Mouse (Mus musculus): ENCODE measurements at regions not wholly inside any gene's neighbourhood (a gene's known extent, or its start where the extent isn't known, plus 50 kb on each side); places are given as distances from the start of the nearest gene placed in this dataset.

DNA sequence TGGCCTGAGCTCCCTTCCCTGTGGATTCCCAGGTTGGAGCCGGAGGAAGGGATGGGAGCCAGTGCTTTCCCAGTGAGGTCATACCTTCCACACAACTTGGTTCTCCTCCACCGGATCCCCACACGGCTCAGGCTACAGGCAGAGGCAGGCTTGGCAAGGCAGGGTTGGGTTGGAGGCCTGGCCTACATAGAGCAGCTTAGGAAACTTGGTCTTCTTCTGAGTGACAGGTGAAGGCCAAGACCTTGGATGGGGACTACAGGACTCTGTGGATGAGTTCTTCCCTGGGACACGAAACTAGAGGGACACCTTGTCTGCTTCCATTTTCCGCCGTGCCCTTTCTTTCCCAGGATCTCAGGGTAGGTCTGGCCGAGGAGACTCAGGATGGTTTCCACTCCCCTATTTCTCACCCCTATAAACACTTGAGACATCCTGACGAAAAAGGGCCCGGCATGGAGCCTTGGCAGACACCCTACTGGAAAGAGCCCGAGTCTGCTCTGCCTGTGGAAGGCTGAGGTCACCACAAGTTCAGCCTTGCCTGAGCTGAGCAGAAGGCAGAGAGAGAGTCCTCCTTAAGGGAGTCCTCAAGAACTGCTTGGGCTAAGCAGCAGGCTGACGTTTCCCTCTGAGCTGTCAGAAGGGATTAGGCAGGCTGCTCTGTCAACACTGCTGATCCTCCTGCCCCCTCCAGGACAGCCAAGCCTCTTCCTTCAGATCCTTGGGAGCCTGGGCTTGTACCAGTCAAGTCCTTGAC, 207.5 kb upstream of the Tle3 start:
- Histone ChIP-seq H3K36me3 (ENCODE audit: insufficient read depth, low read length) (no peaks in the 10 kb centered on the region), H3K27me3 (ENCODE audit: insufficient read depth, low read length) (no peaks in the 10 kb centered on the region), H3K9me3 (ENCODE audit: low read length) (no peaks in the 10 kb centered on the region), H3K4me1 (replicated peaks; ENCODE audit: low read depth, low read length) (peaks cover 5% of the 10 kb centered on the region), H3K4me3 (replicated peaks; ENCODE audit: low read length) (no peak overlapping the region)
- TF ChIP-seq NANOG (IDR thresholded peaks at IDR 0.05; ENCODE audit: borderline replicate concordance, low read length), result no peak
- TF ChIP-seq POU5F1 (IDR thresholded peaks at IDR 0.05; ENCODE audit: borderline replicate concordance, low read length), result no peak
- no peak for TF ChIP-seq CTCF (conservative IDR thresholded peaks at IDR 0.05; ENCODE audit: low read length)

DNA sequence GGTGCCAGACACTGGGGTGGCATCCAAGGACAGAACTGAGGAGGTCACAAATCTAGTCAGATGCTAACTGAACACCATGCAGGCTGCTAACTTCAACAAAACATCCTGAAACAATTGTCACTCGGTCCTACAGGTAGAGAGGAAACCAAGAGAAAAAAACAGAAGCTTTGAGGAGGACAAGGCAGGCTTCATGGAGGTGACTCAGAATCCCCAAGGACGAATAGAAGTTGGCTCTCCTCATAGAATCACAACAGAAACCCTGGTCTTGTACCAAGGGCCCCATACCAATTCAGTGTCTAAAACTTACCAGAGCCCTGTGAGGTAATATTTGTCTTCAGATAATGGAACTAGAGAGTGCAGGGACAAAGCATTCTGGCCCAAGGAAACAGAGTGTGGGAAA, 206.1 kb upstream of the Tle3 start:
- Histone ChIP-seq H3K9me3 (ENCODE audit: low read length) (no peaks in the 10 kb centered on the region), H3K36me3 (ENCODE audit: insufficient read depth, low read length) (no peaks in the 10 kb centered on the region), H3K4me1 (replicated peaks; ENCODE audit: low read depth, low read length) (peaks cover 5% of the 10 kb centered on the region), H3K27me3 (ENCODE audit: insufficient read depth, low read length) (no peaks in the 10 kb centered on the region), H3K4me3 (replicated peaks; ENCODE audit: low read length) (no peak overlapping the region)
- TF ChIP-seq NANOG (IDR thresholded peaks at IDR 0.05; ENCODE audit: borderline replicate concordance, low read length) (no peak), CTCF (conservative IDR thresholded peaks at IDR 0.05; ENCODE audit: low read length) (no peak), POU5F1 (IDR thresholded peaks at IDR 0.05; ENCODE audit: borderline replicate concordance, low read length) (no peak)

DNA sequence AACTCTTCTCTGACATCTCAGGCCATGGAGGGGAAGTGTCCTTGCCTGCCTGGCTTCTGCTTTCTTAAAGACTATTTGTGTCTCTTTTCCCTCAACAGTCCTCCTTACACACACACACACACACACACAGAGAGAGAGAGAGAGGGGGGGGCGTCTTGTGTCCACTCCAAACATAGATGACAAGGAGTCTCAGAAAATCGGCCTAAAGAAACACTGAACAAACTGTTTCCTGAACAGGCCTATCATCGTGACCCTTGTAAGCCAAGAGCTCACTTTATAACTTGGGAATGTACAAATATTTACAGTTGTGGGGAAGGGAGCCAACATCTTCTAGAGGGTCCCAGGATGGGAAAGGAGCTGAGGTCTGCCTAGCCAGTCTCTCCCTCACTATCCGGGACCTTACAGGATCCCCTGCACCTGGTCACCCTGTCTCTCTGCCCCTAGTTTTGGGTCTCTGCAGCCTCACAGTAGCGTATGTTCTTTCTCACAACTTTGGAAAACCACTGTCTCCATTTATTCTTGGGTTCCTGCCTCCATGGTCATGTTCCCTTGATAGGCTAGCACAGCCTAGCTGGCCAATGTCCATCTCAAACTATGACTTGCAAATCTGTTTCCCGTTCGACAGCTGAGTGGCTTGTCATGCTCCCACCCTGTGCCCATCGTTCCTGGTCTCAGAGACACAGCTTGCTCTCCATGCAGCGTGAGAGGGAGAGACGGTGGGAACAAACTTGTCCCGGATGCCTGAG, 204.9 kb upstream of the Tle3 start:
- H3K36me3 ChIP-seq (ENCODE audit: insufficient read depth, low read length), result no peaks in the 10 kb centered on the region
- no peak overlapping the region for H3K4me3 ChIP-seq (replicated peaks; ENCODE audit: low read length)
- no peaks in the 10 kb centered on the region for H3K27me3 ChIP-seq (ENCODE audit: insufficient read depth, low read length)
- TF ChIP-seq POU5F1 (IDR thresholded peaks at IDR 0.05; ENCODE audit: borderline replicate concordance, low read length), result no peak
- H3K4me1 ChIP-seq (replicated peaks; ENCODE audit: low read depth, low read length), result peaks cover 5% of the 10 kb centered on the region
- no peaks in the 10 kb centered on the region for H3K9me3 ChIP-seq (ENCODE audit: low read length)

DNA sequence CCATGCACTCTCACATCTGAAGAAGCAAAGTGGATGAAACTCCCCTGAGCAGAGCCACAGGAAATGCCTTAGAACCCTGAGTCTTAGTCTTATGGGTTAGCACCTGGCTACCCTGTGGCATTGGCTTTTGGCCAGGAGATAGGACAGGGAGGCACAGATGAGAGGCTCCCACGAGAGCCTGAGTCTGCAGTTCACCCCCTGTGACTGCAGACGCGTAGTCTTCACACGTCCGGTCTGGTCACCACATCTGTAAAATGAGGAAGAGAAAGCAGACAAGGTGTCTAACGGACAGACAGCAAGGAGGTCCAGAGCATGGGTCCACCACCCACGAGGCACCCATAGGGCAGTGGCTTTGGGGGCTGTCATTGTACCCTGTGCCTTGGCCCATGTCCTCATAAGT, 203.2 kb upstream of the Tle3 start:
- no peaks in the 10 kb centered on the region for H3K9me3 ChIP-seq (ENCODE audit: low read length)
- no peaks in the 10 kb centered on the region for H3K36me3 ChIP-seq (ENCODE audit: insufficient read depth, low read length)
- H3K4me3 ChIP-seq (replicated peaks; ENCODE audit: low read length), result no peak overlapping the region
- TF ChIP-seq NANOG (IDR thresholded peaks at IDR 0.05; ENCODE audit: borderline replicate concordance, low read length) (no peak), POU5F1 (IDR thresholded peaks at IDR 0.05; ENCODE audit: borderline replicate concordance, low read length) (no peak), CTCF (conservative IDR thresholded peaks at IDR 0.05; ENCODE audit: low read length) (no peak)
- no peaks in the 10 kb centered on the region for H3K27me3 ChIP-seq (ENCODE audit: insufficient read depth, low read length)
- no peaks in the 10 kb centered on the region for H3K4me1 ChIP-seq (replicated peaks; ENCODE audit: low read depth, low read length)

DNA sequence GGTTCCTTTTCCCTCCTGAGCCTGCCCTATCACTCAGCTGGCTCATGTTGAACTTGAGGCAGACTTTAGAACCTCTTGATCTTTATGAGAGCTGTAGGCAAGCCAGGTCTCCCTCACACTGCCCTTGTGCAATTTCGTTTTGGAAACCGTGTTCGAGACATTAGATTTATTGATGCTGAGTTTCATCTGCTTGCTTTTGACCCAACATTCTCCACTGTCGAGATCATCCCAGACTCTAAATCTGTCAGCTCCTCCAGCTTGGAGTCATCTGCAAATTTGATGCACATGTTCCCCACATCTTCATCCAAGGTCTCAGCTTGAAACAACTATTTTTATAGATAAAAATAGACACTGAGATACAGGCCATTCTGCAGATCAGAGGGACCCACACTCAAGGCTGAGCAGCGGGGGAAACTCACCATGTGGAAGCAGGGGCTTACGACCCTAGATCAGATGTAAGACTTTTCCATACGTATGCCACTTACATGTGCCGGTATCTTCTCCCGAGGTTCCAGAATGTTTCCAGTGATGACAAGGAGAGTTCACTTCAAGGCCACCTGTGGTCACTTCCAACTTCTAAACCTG, 202.6 kb upstream of the Tle3 start:
- Histone ChIP-seq H3K36me3 (ENCODE audit: insufficient read depth, low read length) (no peaks in the 10 kb centered on the region), H3K27me3 (ENCODE audit: insufficient read depth, low read length) (no peaks in the 10 kb centered on the region), H3K4me3 (replicated peaks; ENCODE audit: low read length) (no peak overlapping the region), H3K4me1 (replicated peaks; ENCODE audit: low read depth, low read length) (no peaks in the 10 kb centered on the region), H3K9me3 (ENCODE audit: low read length) (no peaks in the 10 kb centered on the region)
- TF ChIP-seq NANOG (IDR thresholded peaks at IDR 0.05; ENCODE audit: borderline replicate concordance, low read length), result no peak

DNA sequence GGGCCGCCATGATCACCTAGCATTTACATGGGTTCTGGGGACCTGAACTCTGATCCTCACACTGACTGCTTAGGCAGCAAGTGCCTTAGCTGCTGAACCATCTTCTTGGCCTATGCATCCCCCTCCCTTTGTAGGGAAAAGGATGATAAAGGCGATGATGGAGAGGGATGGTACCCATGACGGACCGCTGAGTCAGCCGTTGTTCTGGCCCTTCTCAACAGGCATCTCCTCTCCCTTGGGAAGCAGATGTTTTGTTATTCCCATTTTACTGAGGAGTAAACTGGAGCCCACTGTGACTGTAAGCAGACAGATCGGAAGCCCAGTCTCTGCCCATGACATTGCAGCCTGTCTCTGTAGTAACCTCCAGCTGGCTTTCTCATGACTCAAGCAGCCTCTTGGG, 201.2 kb upstream of the Tle3 start:
- Histone ChIP-seq H3K27me3 (ENCODE audit: insufficient read depth, low read length) (no peaks in the 10 kb centered on the region), H3K9me3 (ENCODE audit: low read length) (no peaks in the 10 kb centered on the region), H3K4me1 (replicated peaks; ENCODE audit: low read depth, low read length) (no peaks in the 10 kb centered on the region), H3K4me3 (replicated peaks; ENCODE audit: low read length) (no peak overlapping the region), H3K36me3 (ENCODE audit: insufficient read depth, low read length) (no peaks in the 10 kb centered on the region)
- TF ChIP-seq CTCF (conservative IDR thresholded peaks at IDR 0.05; ENCODE audit: low read length), result no peak
- no peak for TF ChIP-seq NANOG (IDR thresholded peaks at IDR 0.05; ENCODE audit: borderline replicate concordance, low read length)
- no peak for TF ChIP-seq POU5F1 (IDR thresholded peaks at IDR 0.05; ENCODE audit: borderline replicate concordance, low read length)

DNA sequence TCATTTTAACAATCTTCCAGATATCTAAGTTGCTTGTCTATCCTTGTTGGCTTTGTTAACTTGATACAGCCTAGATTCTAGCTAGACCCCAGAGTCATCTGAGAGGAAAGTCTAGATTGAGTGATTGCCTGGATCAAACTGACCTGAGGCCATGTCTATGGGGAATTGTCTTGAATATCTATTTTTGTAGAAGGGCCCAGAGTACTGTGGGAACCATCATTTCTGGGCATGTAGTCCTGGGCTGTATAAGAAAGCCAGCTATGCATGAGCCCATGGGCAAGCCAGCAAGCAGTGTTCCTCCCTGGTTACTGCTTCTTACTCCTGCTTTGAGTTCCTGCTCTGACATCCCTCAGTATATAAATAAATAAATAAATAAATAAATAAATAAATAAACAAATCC, 199.7 kb upstream of the Tle3 start:
- Histone ChIP-seq H3K36me3 (ENCODE audit: insufficient read depth, low read length) (no peaks in the 10 kb centered on the region), H3K9me3 (ENCODE audit: low read length) (no peaks in the 10 kb centered on the region), H3K4me1 (replicated peaks; ENCODE audit: low read depth, low read length) (no peaks in the 10 kb centered on the region; the same call in 1 of the 2 replicates), H3K4me3 (replicated peaks; ENCODE audit: low read length) (no peak overlapping the region), H3K27me3 (ENCODE audit: insufficient read depth, low read length) (peaks cover 7% of the 10 kb centered on the region; the same call in 1 of the 2 replicates)
- no peak for TF ChIP-seq NANOG (IDR thresholded peaks at IDR 0.05; ENCODE audit: borderline replicate concordance, low read length)
- TF ChIP-seq CTCF (conservative IDR thresholded peaks at IDR 0.05; ENCODE audit: low read length), result no peak
- no peak for TF ChIP-seq POU5F1 (IDR thresholded peaks at IDR 0.05; ENCODE audit: borderline replicate concordance, low read length)

DNA sequence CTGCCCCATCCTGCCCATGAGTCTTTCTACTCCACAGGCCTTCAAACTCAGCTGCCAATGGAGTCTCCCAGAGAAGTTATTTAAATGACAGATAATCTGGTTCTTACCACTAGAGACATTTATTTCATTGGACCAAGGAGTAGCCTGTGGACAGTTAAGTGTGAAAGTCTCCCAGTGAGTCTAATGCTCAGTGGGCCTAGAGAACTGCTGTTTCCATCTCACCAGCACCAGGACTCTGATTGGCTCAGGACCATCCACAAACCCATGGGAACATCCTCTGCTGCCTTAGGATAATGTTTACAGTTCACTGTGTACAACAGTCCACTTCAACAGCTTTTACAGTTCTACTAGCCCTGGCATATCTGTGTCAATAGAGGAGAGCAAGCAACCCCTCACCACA, 198.6 kb upstream of the Tle3 start:
- Histone ChIP-seq H3K4me1 (replicated peaks; ENCODE audit: low read depth, low read length) (no peaks in the 10 kb centered on the region; the same call in 1 of the 2 replicates), H3K9me3 (ENCODE audit: low read length) (no peaks in the 10 kb centered on the region), H3K27me3 (ENCODE audit: insufficient read depth, low read length) (peaks cover 13% of the 10 kb centered on the region; the same call in 1 of the 2 replicates), H3K36me3 (ENCODE audit: insufficient read depth, low read length) (no peaks in the 10 kb centered on the region), H3K4me3 (replicated peaks; ENCODE audit: low read length) (no peak overlapping the region)
- TF ChIP-seq CTCF (conservative IDR thresholded peaks at IDR 0.05; ENCODE audit: low read length) (no peak), POU5F1 (IDR thresholded peaks at IDR 0.05; ENCODE audit: borderline replicate concordance, low read length) (no peak), NANOG (IDR thresholded peaks at IDR 0.05; ENCODE audit: borderline replicate concordance, low read length) (no peak)
